Mouse (Mus musculus): ENCODE data around the gene Siae. TPM values are rescaled to one million over a fixed set of nuclear protein-coding genes. Genes with fewer than 3 reads are reported as not detected.

Gene Siae
- total and polyA plus RNA-seq, 2 experiments from 2014 or later, result 14.9 to 15.8 TPM

DNA sequence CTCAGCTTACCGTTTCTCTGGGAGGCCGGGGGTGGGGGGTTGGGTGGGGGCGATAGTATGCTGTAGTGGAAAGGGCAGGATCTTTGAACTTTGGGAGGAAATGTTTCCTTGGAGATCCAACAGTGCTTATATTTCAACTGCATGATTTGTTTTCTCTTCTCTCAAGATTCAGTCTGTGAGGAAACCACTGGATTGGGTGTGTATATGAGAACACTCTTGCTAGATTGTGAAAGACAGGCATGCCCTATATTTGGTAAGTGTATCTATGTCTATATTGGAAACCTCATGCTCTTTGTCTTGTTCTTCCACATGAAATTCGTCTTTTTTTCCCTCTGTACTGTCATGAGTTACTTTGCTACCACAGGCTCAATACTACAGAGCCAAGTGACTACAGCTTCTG, 114.2 kb downstream of the Siae start:
- Histone ChIP-seq H3K9ac (replicated peaks; ENCODE audit: low read length, poor library complexity, severe bottlenecking) (no peak overlapping the region), H3K36me3 (ENCODE audit: insufficient read depth, low read length) (no peaks in the 10 kb centered on the region), H3K27ac (ENCODE audit: low read depth, low read length) (no peak overlapping the region), H3K4me3 (ENCODE audit: low read depth, low read length) (no peak overlapping the region), H3K27me3 (ENCODE audit: insufficient read depth, low read length) (no peaks in the 10 kb centered on the region), H3K9me3 (ENCODE audit: low read length) (no peaks in the 10 kb centered on the region), H3K4me1 (ENCODE audit: insufficient read depth, low read length) (no peaks in the 10 kb centered on the region), H3K4me2 (ENCODE audit: low read depth, low read length, poor library complexity, severe bottlenecking) (no peak overlapping the region)
- ATAC-seq (ENCODE audit: low FRiP score) (no peak), DNase-seq (ENCODE audit: low spot score) (no peak)
- no peak for TF ChIP-seq CTCF (IDR thresholded peaks at IDR 0.05)
- WGBS, result 83% methylated on average over 4 of the region's 4 CpGs

DNA sequence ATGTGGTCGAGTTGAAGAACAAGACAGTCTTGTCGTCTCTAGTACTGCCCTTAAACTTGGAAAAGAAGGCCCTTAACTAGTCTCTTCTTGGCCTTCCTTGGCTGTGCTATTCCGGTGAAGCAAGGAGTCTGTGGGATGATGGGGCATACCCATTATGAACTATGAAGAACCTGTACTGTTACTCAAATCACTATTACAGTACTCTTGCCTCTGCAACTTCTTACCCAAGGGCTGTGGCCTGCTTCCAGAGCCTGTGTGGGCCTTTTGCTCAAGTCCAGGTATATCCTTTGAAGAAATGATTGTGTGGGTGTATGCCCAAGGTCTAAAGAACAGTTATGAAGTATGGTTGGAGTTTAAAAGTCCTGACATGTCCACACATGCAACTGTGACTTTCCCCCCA, 114.8 kb downstream of the Siae start:
- Histone ChIP-seq H3K36me3 (ENCODE audit: insufficient read depth, low read length) (no peaks in the 10 kb centered on the region), H3K4me2 (ENCODE audit: low read depth, low read length, poor library complexity, severe bottlenecking) (no peak overlapping the region), H3K4me1 (ENCODE audit: insufficient read depth, low read length) (no peaks in the 10 kb centered on the region), H3K4me3 (ENCODE audit: low read depth, low read length) (no peak overlapping the region), H3K27me3 (ENCODE audit: insufficient read depth, low read length) (no peaks in the 10 kb centered on the region), H3K9ac (replicated peaks; ENCODE audit: low read length, poor library complexity, severe bottlenecking) (no peak overlapping the region), H3K27ac (ENCODE audit: low read depth, low read length) (no peak overlapping the region), H3K9me3 (ENCODE audit: low read length) (no peaks in the 10 kb centered on the region)
- no peak for TF ChIP-seq CTCF (IDR thresholded peaks at IDR 0.05)
- ATAC-seq (ENCODE audit: low FRiP score), result no peak
- WGBS, result 91% methylated on average over 3 of the region's 3 CpGs
- no peak for DNase-seq (ENCODE audit: low spot score)

DNA sequence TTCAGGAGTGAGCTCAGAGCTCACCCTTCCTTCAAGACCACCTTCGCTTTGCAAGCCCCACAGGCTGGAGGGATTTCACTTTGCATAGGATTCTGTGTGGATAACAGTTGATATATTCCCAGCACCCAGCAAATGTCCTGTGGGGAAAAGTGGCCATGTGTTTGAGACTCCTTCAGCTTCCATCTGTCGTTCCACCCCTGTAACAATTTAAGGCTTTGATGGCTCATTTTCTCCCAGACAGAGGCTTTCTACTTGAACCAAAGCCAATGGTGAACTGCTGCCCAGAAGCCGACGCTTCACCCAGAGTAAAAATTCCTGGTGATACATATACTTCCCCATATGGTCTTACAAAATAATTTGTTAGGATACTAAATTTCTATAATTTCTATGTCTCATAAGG, 119.8 kb downstream of the Siae start:
- Histone ChIP-seq H3K4me2 (ENCODE audit: low read depth, low read length, poor library complexity, severe bottlenecking) (no peak overlapping the region), H3K27ac (ENCODE audit: low read depth, low read length) (no peak overlapping the region), H3K9ac (replicated peaks; ENCODE audit: low read length, poor library complexity, severe bottlenecking) (no peak overlapping the region), H3K4me1 (ENCODE audit: insufficient read depth, low read length) (no peaks in the 10 kb centered on the region), H3K27me3 (ENCODE audit: insufficient read depth, low read length) (no peaks in the 10 kb centered on the region), H3K36me3 (ENCODE audit: insufficient read depth, low read length) (no peaks in the 10 kb centered on the region), H3K4me3 (ENCODE audit: low read depth, low read length) (no peak overlapping the region), H3K9me3 (ENCODE audit: low read length) (no peaks in the 10 kb centered on the region)
- no peak for DNase-seq (ENCODE audit: low spot score)
- no peak for TF ChIP-seq CTCF (IDR thresholded peaks at IDR 0.05)
- WGBS, result 84% methylated on average over 4 of the region's 4 CpGs
- ATAC-seq (ENCODE audit: low FRiP score), result no peak

DNA sequence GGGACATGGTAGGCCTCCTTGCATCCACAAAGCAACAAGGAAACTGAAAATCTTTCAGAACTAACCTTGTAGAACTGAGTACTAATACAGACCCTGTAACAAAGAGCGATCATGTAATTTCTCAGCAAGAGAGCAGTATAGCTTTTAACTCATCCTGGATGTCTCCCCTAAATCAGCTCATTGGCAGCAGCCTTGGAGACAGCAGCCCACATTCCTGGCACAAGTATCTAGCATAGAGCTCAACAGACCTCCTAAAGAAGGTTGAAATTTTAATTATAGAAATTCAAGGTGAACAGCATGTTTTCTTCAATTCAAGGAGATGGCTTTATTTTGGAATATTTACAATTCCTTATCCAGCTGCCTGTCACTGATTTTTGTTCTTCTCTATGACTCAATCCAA, 125.6 kb downstream of the Siae start:
- no peaks in the 10 kb centered on the region for H3K4me1 ChIP-seq (ENCODE audit: insufficient read depth, low read length)
- H3K9me3 ChIP-seq (ENCODE audit: low read length), result no peaks in the 10 kb centered on the region
- no peak overlapping the region for H3K4me2 ChIP-seq (ENCODE audit: low read depth, low read length, poor library complexity, severe bottlenecking)
- H3K9ac ChIP-seq (replicated peaks; ENCODE audit: low read length, poor library complexity, severe bottlenecking), result no peak overlapping the region
- no peak overlapping the region for H3K27ac ChIP-seq (ENCODE audit: low read depth, low read length)
- H3K36me3 ChIP-seq (ENCODE audit: insufficient read depth, low read length), result no peaks in the 10 kb centered on the region
- TF ChIP-seq CTCF (IDR thresholded peaks at IDR 0.05), result no peak
- ATAC-seq (ENCODE audit: low FRiP score) (no peak), DNase-seq (ENCODE audit: low spot score) (no peak)
- no peaks in the 10 kb centered on the region for H3K27me3 ChIP-seq (ENCODE audit: insufficient read depth, low read length)
- WGBS, result 97% methylated on average over 1 of the region's 1 CpGs
- H3K4me3 ChIP-seq (ENCODE audit: low read depth, low read length), result no peak overlapping the region

DNA sequence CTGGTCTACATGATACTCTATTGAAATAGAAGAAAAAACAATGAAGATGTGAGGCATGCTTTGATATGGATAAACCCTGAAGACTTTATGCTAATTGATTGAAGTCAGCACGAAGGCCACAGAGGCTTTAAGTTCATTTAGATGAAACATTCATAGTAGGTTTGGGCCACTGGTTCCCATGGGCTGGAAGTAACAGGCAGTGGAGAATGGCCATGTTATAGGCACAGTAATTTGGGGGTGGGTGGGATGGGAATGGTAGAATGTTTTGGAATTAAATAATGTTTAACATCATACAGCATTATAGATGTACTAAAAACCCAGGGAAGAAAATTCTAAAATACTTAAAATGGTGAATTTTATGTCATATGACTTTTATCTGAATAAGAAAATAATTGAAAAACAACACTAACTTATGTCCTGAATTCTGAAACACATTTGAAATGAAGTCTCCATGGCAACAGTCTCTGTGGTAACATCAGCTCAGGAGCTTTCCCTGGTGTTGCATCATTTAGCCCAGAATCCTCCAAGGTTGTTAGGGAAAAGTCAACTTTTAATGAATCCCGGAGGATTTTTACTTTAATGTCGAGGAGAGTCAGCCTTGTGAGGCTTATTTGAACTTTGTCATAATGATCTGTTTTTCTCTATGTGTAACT, 131.9 kb downstream of the Siae start:
- WGBS, result 41% methylated on average over 3 of the region's 3 CpGs
- Histone ChIP-seq H3K36me3 (ENCODE audit: insufficient read depth, low read length) (no peaks in the 10 kb centered on the region), H3K27ac (ENCODE audit: low read depth, low read length) (peak overlapping the region; percentile 34; the same call in 1 of the 2 replicates), H3K27me3 (ENCODE audit: insufficient read depth, low read length) (no peaks in the 10 kb centered on the region), H3K9me3 (ENCODE audit: low read length) (no peaks in the 10 kb centered on the region), H3K4me2 (ENCODE audit: low read depth, low read length, poor library complexity, severe bottlenecking) (no peak overlapping the region), H3K9ac (replicated peaks; ENCODE audit: low read length, poor library complexity, severe bottlenecking) (no peak overlapping the region), H3K4me3 (ENCODE audit: low read depth, low read length) (no peak overlapping the region), H3K4me1 (ENCODE audit: insufficient read depth, low read length) (peaks cover 4% of the 10 kb centered on the region; the same call in 1 of the 2 replicates)
- DNase-seq (ENCODE audit: low spot score) (peak; percentile 58), ATAC-seq (ENCODE audit: low FRiP score) (peak; percentile 88)
- TF ChIP-seq CTCF (IDR thresholded peaks at IDR 0.05), result no peak

DNA sequence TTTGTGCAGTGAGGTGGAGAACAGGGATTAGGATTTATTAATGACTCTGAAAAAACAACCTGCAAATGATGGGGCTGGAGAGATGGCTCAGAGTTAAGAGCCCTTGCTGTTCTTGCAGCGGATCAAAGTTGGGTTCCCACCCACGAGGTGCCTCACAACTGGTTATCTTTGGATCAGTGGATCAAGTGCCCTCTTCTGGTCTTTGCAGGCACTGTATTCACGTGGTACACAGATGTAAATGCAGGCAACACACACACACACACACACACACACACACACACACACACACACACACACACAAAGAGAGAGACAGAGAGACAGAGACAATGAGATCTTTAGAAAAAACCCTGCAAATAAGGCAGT, 132.4 kb downstream of the Siae start:
- ATAC-seq (ENCODE audit: low FRiP score) (peak; percentile 80), DNase-seq (ENCODE audit: low spot score) (peak; percentile 10)
- no peaks in the 10 kb centered on the region for H3K9me3 ChIP-seq (ENCODE audit: low read length)
- H3K36me3 ChIP-seq (ENCODE audit: insufficient read depth, low read length), result no peaks in the 10 kb centered on the region
- H3K27ac ChIP-seq (ENCODE audit: low read depth, low read length), result peak overlapping the region; percentile 32; the same call in 1 of the 2 replicates
- H3K4me3 ChIP-seq (ENCODE audit: low read depth, low read length), result no peak overlapping the region
- WGBS, result 26% methylated on average over 3 of the region's 3 CpGs
- no peaks in the 10 kb centered on the region for H3K27me3 ChIP-seq (ENCODE audit: insufficient read depth, low read length)
- peaks cover 4% of the 10 kb centered on the region; the same call in 1 of the 2 replicates for H3K4me1 ChIP-seq (ENCODE audit: insufficient read depth, low read length)
- no peak overlapping the region for H3K9ac ChIP-seq (replicated peaks; ENCODE audit: low read length, poor library complexity, severe bottlenecking)
- TF ChIP-seq CTCF (IDR thresholded peaks at IDR 0.05), result peak; percentile 55
- H3K4me2 ChIP-seq (ENCODE audit: low read depth, low read length, poor library complexity, severe bottlenecking), result no peak overlapping the region

All from midbrain, postnatal 0 days (tissue).